Mouse (Mus musculus): ENCODE measurements around the gene Zfp710.

Gene Zfp710

GRCm38 (mm10) chr7:80055781-80056180 is 31.2 kb downstream of the Zfp710 start:
- DNase-seq (ENCODE audit: extremely low spot score, low spot score), result no peak

- no peak for DNase-seq (ENCODE audit: extremely low spot score, low spot score)
These were observed 32.5 kb downstream of the Zfp710 start for GRCm38 (mm10) chr7:80057002-80057691.

GRCm38 (mm10) chr7:80057781-80058180 is 33.2 kb downstream of the Zfp710 start:
- DNase-seq (ENCODE audit: extremely low spot score, low spot score), result peak; percentile 53

- peak; percentile 13 for DNase-seq (ENCODE audit: extremely low spot score, low spot score)
These were observed 33.9 kb downstream of the Zfp710 start for GRCm38 (mm10) chr7:80058405-80059063.

GRCm38 (mm10) chr7:80059064-80059838 is 34.6 kb downstream of the Zfp710 start:
- DNase-seq (ENCODE audit: extremely low spot score, low spot score), result peak; percentile 14

- no peak for DNase-seq (ENCODE audit: extremely low spot score, low spot score)
These were observed 35.6 kb downstream of the Zfp710 start for GRCm38 (mm10) chr7:80060012-80060778.

GRCm38 (mm10) chr7:80062083-80062826 is 37.6 kb downstream of the Zfp710 start:
- DNase-seq (ENCODE audit: extremely low spot score, low spot score), result no peak

GRCm38 (mm10) chr7:80063244-80063643 is 38.6 kb downstream of the Zfp710 start:
- peak; percentile 11 for DNase-seq (ENCODE audit: extremely low spot score, low spot score)

GRCm38 (mm10) chr7:80063902-80064736 is 39.5 kb downstream of the Zfp710 start:
- DNase-seq (ENCODE audit: extremely low spot score, low spot score), result peak; percentile 12

- DNase-seq (ENCODE audit: extremely low spot score, low spot score), result no peak
These were observed 40.6 kb downstream of the Zfp710 start for GRCm38 (mm10) chr7:80065250-80065649.

GRCm38 (mm10) chr7:80066675-80067455 is 42.3 kb downstream of the Zfp710 start:
- no peak for DNase-seq (ENCODE audit: extremely low spot score, low spot score)

GRCm38 (mm10) chr7:80068341-80068740 is 43.7 kb downstream of the Zfp710 start:
- no peak for DNase-seq (ENCODE audit: extremely low spot score, low spot score)

- DNase-seq (ENCODE audit: extremely low spot score, low spot score), result no peak
These were observed 45.2 kb downstream of the Zfp710 start for GRCm38 (mm10) chr7:80069615-80070327.

GRCm38 (mm10) chr7:80071209-80071608 is 46.6 kb downstream of the Zfp710 start:
- DNase-seq (ENCODE audit: extremely low spot score, low spot score), result no peak

- no peak for DNase-seq (ENCODE audit: extremely low spot score, low spot score)
These were observed 47.7 kb downstream of the Zfp710 start for GRCm38 (mm10) chr7:80072297-80072696.

GRCm38 (mm10) chr7:80073506-80073905 is 48.9 kb downstream of the Zfp710 start:
- no peak for DNase-seq (ENCODE audit: extremely low spot score, low spot score)

- DNase-seq (ENCODE audit: extremely low spot score, low spot score), result no peak
These were observed 50.4 kb downstream of the Zfp710 start for GRCm38 (mm10) chr7:80074921-80075441.

- DNase-seq (ENCODE audit: extremely low spot score, low spot score), result peak; percentile 36
These were observed 51.5 kb downstream of the Zfp710 start for GRCm38 (mm10) chr7:80075946-80076583.
